Mouse (Mus musculus): ENCODE results near the gene Zbtb24.

The Zbtb24 gene

GRCm38 (mm10) chr10:41504996-41505395, 54.8 kb downstream of the Zbtb24 start:
- DNase-seq (ENCODE audit: inconsistent ontology term) = peak; percentile 9

- peak; percentile 75 for DNase-seq (ENCODE audit: inconsistent ontology term)
These were observed 55.3 kb downstream of the Zbtb24 start for GRCm38 (mm10) chr10:41505446-41505845.

DNA sequence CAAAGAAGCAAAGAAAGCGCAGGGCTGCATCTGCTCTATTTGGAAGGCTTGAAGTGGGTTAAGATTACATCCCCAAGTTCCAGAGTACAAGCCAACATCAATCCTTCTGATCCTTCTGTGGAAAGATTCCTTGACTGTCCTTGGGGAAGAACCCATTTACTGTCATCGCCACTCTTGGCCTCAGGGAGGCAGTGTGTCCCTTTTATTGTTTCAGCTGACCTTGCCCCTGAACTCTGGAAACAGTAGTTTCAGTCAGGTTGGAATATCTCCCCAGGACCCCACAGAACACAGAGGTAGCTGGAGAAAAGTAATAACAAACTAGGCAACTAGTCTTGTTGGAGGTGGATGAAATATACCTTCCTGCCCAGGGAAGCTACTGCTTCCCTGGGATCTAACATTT, 59.0 kb downstream of the Zbtb24 start:
- DNase-seq (ENCODE audit: inconsistent ontology term) = no peak

- DNase-seq (ENCODE audit: inconsistent ontology term) = no peak
These were observed 64.1 kb downstream of the Zbtb24 start for GRCm38 (mm10) chr10:41514301-41514700.

DNA sequence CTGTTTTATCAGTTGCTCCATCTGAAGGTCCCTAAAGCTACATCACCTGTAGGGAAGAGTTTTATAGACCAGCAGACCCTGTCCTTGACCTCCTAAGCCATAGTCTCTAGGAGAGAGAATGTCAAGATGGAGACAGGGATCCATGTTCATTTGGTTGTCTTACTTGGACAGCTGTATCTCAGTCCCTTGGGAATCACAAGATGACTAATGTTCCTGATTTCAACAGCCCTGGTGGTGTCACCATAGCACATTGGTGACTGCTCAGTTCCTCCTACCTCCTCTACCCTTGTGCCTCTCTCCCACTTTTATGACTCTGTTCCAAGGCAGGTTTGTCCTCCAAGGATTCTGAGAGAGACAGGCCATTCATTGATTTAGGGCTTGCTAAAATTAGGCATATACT, 64.7 kb downstream of the Zbtb24 start:
- DNase-seq (ENCODE audit: inconsistent ontology term) = no peak

Data from Muller cell, postnatal 12 days (primary cell).